Mouse (Mus musculus): Measurements from ENCODE around the gene Abcc4. TPM values are rescaled to one million over a fixed set of nuclear protein-coding genes. Genes with fewer than 3 reads are reported as not detected.
A peak's percentile ranks its signal among the peaks of the same experiment; 100 is the strongest.

The Abcc4 gene
- polyA plus RNA-seq, 1 experiment from 2014 or later: 3.6 TPM

- Histone ChIP-seq H3K4me1 (ENCODE audit: control insufficient read depth, insufficient read depth, low read length) (no peaks in the 10 kb centered on the region), H3K4me2 (ENCODE audit: low read depth, low read length) (no peak overlapping the region), H3K36me3 (replicated peaks; ENCODE audit: control insufficient read depth, insufficient read depth, low read depth, low read length) (no peaks in the 10 kb centered on the region), H3K27ac (replicated peaks; ENCODE audit: low read depth, low read length) (no peak overlapping the region), H3K9me3 (replicated peaks; ENCODE audit: control insufficient read depth, low read length) (no peaks in the 10 kb centered on the region), H3K4me3 (ENCODE audit: low read depth, low read length) (no peak overlapping the region), H3K9ac (replicated peaks; ENCODE audit: low read length) (no peak overlapping the region), H3K27me3 (ENCODE audit: control insufficient read depth, insufficient read depth, low read length) (no peaks in the 10 kb centered on the region; the same call in 1 of the 2 replicates)
- WGBS: 76% methylated on average over 7 of the region's 7 CpGs
- no peak for ATAC-seq (replicated peaks; ENCODE audit: insufficient number of reproducible peaks, low FRiP score, low TSS enrichment, low read depth)
- DNase-seq (ENCODE audit: low spot score): no peak
Measured at GRCm38 (mm10) chr14:118490525-118490924, 215.5 kb downstream of the Abcc4 start.

- ATAC-seq (replicated peaks; ENCODE audit: insufficient number of reproducible peaks, low FRiP score, low TSS enrichment, low read depth): no peak
- H3K27ac ChIP-seq (replicated peaks; ENCODE audit: low read depth, low read length): no peak overlapping the region
- 77% methylated on average over 11 of the region's 11 CpGs for WGBS
Measured at GRCm38 (mm10) chr14:118486349-118486748, 219.7 kb downstream of the Abcc4 start.

GRCm38 (mm10) chr14:118485646-118486045, 220.4 kb downstream of the Abcc4 start:
- Histone ChIP-seq H3K9me3 (replicated peaks; ENCODE audit: control insufficient read depth, low read length) (no peaks in the 10 kb centered on the region), H3K4me1 (ENCODE audit: control insufficient read depth, insufficient read depth, low read length) (no peaks in the 10 kb centered on the region), H3K4me3 (ENCODE audit: low read depth, low read length) (no peak overlapping the region), H3K27ac (replicated peaks; ENCODE audit: low read depth, low read length) (no peak overlapping the region), H3K27me3 (ENCODE audit: control insufficient read depth, insufficient read depth, low read length) (no peaks in the 10 kb centered on the region; the same call in 1 of the 2 replicates), H3K9ac (replicated peaks; ENCODE audit: low read length) (no peak overlapping the region), H3K4me2 (ENCODE audit: low read depth, low read length) (no peak overlapping the region), H3K36me3 (replicated peaks; ENCODE audit: control insufficient read depth, insufficient read depth, low read depth, low read length) (no peaks in the 10 kb centered on the region)
- 86% methylated on average over 6 of the region's 6 CpGs for WGBS
- DNase-seq (ENCODE audit: low spot score): no peak
- no peak for ATAC-seq (replicated peaks; ENCODE audit: insufficient number of reproducible peaks, low FRiP score, low TSS enrichment, low read depth)

More at GRCm38 (mm10) chr14:118486349-118486748, 219.7 kb downstream of the Abcc4 start:
- Histone ChIP-seq H3K27me3 (ENCODE audit: control insufficient read depth, insufficient read depth, low read length) (no peaks in the 10 kb centered on the region; the same call in 1 of the 2 replicates), H3K4me3 (ENCODE audit: low read depth, low read length) (no peak overlapping the region), H3K4me2 (ENCODE audit: low read depth, low read length) (no peak overlapping the region), H3K4me1 (ENCODE audit: control insufficient read depth, insufficient read depth, low read length) (no peaks in the 10 kb centered on the region), H3K9me3 (replicated peaks; ENCODE audit: control insufficient read depth, low read length) (no peaks in the 10 kb centered on the region), H3K36me3 (replicated peaks; ENCODE audit: control insufficient read depth, insufficient read depth, low read depth, low read length) (no peaks in the 10 kb centered on the region), H3K9ac (replicated peaks; ENCODE audit: low read length) (no peak overlapping the region)
- no peak for DNase-seq (ENCODE audit: low spot score)

- no peak overlapping the region for H3K4me2 ChIP-seq (ENCODE audit: low read depth, low read length)
- ATAC-seq (replicated peaks; ENCODE audit: insufficient number of reproducible peaks, low FRiP score, low TSS enrichment, low read depth) (no peak), DNase-seq (ENCODE audit: low spot score) (no peak)
- H3K27me3 ChIP-seq (ENCODE audit: control insufficient read depth, insufficient read depth, low read length): no peaks in the 10 kb centered on the region; the same call in 1 of the 2 replicates
- no peak overlapping the region for H3K27ac ChIP-seq (replicated peaks; ENCODE audit: low read depth, low read length)
- no peak overlapping the region for H3K4me3 ChIP-seq (ENCODE audit: low read depth, low read length)
- WGBS: 76% methylated on average over 5 of the region's 5 CpGs
- H3K9ac ChIP-seq (replicated peaks; ENCODE audit: low read length): no peak overlapping the region
- H3K36me3 ChIP-seq (replicated peaks; ENCODE audit: control insufficient read depth, insufficient read depth, low read depth, low read length): no peaks in the 10 kb centered on the region
- no peaks in the 10 kb centered on the region for H3K9me3 ChIP-seq (replicated peaks; ENCODE audit: control insufficient read depth, low read length)
- no peaks in the 10 kb centered on the region for H3K4me1 ChIP-seq (ENCODE audit: control insufficient read depth, insufficient read depth, low read length)
Measured at GRCm38 (mm10) chr14:118482320-118482719, 223.7 kb downstream of the Abcc4 start.

- no peak for DNase-seq (ENCODE audit: low spot score)
- Histone ChIP-seq H3K4me1 (ENCODE audit: control insufficient read depth, insufficient read depth, low read length) (no peaks in the 10 kb centered on the region), H3K4me2 (ENCODE audit: low read depth, low read length) (no peak overlapping the region), H3K9ac (replicated peaks; ENCODE audit: low read length) (no peak overlapping the region), H3K4me3 (ENCODE audit: low read depth, low read length) (no peak overlapping the region), H3K9me3 (replicated peaks; ENCODE audit: control insufficient read depth, low read length) (no peaks in the 10 kb centered on the region), H3K36me3 (replicated peaks; ENCODE audit: control insufficient read depth, insufficient read depth, low read depth, low read length) (no peaks in the 10 kb centered on the region), H3K27me3 (ENCODE audit: control insufficient read depth, insufficient read depth, low read length) (no peaks in the 10 kb centered on the region; the same call in 1 of the 2 replicates), H3K27ac (replicated peaks; ENCODE audit: low read depth, low read length) (no peak overlapping the region)
- 54% methylated on average over 5 of the region's 5 CpGs for WGBS
- ATAC-seq (replicated peaks; ENCODE audit: insufficient number of reproducible peaks, low FRiP score, low TSS enrichment, low read depth): no peak
Measured at GRCm38 (mm10) chr14:118481779-118482178, 224.2 kb downstream of the Abcc4 start.

- Histone ChIP-seq H3K4me2 (ENCODE audit: low read depth, low read length) (no peak overlapping the region), H3K27me3 (ENCODE audit: control insufficient read depth, insufficient read depth, low read length) (peaks cover 15% of the 10 kb centered on the region), H3K9me3 (replicated peaks; ENCODE audit: control insufficient read depth, low read length) (no peaks in the 10 kb centered on the region), H3K27ac (replicated peaks; ENCODE audit: low read depth, low read length) (no peak overlapping the region), H3K4me3 (ENCODE audit: low read depth, low read length) (no peak overlapping the region), H3K36me3 (replicated peaks; ENCODE audit: control insufficient read depth, insufficient read depth, low read depth, low read length) (no peaks in the 10 kb centered on the region), H3K4me1 (ENCODE audit: control insufficient read depth, insufficient read depth, low read length) (no peaks in the 10 kb centered on the region; the same call in 1 of the 2 replicates), H3K9ac (replicated peaks; ENCODE audit: low read length) (no peak overlapping the region)
- ATAC-seq (replicated peaks; ENCODE audit: insufficient number of reproducible peaks, low FRiP score, low TSS enrichment, low read depth) (no peak), DNase-seq (ENCODE audit: low spot score) (no peak)
- WGBS: 79% methylated on average over 3 of the region's 3 CpGs
Measured at GRCm38 (mm10) chr14:118476329-118476728, 229.7 kb downstream of the Abcc4 start.

GRCm38 (mm10) chr14:118475100-118475454, 230.9 kb downstream of the Abcc4 start:
- Histone ChIP-seq H3K36me3 (replicated peaks; ENCODE audit: control insufficient read depth, insufficient read depth, low read depth, low read length) (no peaks in the 10 kb centered on the region), H3K27me3 (ENCODE audit: control insufficient read depth, insufficient read depth, low read length) (peaks cover 15% of the 10 kb centered on the region), H3K9ac (replicated peaks; ENCODE audit: low read length) (no peak overlapping the region), H3K4me3 (ENCODE audit: low read depth, low read length) (no peak overlapping the region), H3K4me1 (ENCODE audit: control insufficient read depth, insufficient read depth, low read length) (no peaks in the 10 kb centered on the region; the same call in 1 of the 2 replicates), H3K27ac (replicated peaks; ENCODE audit: low read depth, low read length) (no peak overlapping the region), H3K4me2 (ENCODE audit: low read depth, low read length) (no peak overlapping the region), H3K9me3 (replicated peaks; ENCODE audit: control insufficient read depth, low read length) (no peaks in the 10 kb centered on the region)
- no peak for DNase-seq (ENCODE audit: low spot score)
- no peak for ATAC-seq (replicated peaks; ENCODE audit: insufficient number of reproducible peaks, low FRiP score, low TSS enrichment, low read depth)
- 49% methylated on average over 7 of the region's 7 CpGs for WGBS

GRCm38 (mm10) chr14:118474226-118475099, 231.6 kb downstream of the Abcc4 start:
- no peak for ATAC-seq (replicated peaks; ENCODE audit: insufficient number of reproducible peaks, low FRiP score, low TSS enrichment, low read depth)
- 16% methylated on average over 26 of the region's 26 CpGs for WGBS

More at GRCm38 (mm10) chr14:118474226-118475099, 231.6 kb downstream of the Abcc4 start:
- Histone ChIP-seq H3K4me3 (ENCODE audit: low read depth, low read length) (peak overlapping the region; percentile 47), H3K27ac (replicated peaks; ENCODE audit: low read depth, low read length) (no peak overlapping the region), H3K27me3 (ENCODE audit: control insufficient read depth, insufficient read depth, low read length) (peaks cover 15% of the 10 kb centered on the region), H3K9me3 (replicated peaks; ENCODE audit: control insufficient read depth, low read length) (no peaks in the 10 kb centered on the region), H3K4me1 (ENCODE audit: control insufficient read depth, insufficient read depth, low read length) (no peaks in the 10 kb centered on the region; the same call in 1 of the 2 replicates), H3K36me3 (replicated peaks; ENCODE audit: control insufficient read depth, insufficient read depth, low read depth, low read length) (no peaks in the 10 kb centered on the region), H3K9ac (replicated peaks; ENCODE audit: low read length) (peak overlapping the region; percentile 51; the same call in 1 of the 2 replicates), H3K4me2 (ENCODE audit: low read depth, low read length) (peak overlapping the region; percentile 86)
- peak; percentile 46 for DNase-seq (ENCODE audit: low spot score)
